Mouse (Mus musculus) lung, postnatal 0 days (tissue): ENCODE data around the gene Eya2.

Source experiments
- CTCF ChIP-seq: IDR thresholded peaks from 2 replicates; pipeline ENCODE4 v1.5.1; 2016; ENCODE audit warnings: antibody characterized with exemption, mild to moderate bottlenecking
- EP300 ChIP-seq: IDR thresholded peaks from 2 replicates; pipeline ENCODE4 v1.6.1; 2016; ENCODE audit warnings: antibody characterized with exemption, mild to moderate bottlenecking, control low read depth

DNA sequence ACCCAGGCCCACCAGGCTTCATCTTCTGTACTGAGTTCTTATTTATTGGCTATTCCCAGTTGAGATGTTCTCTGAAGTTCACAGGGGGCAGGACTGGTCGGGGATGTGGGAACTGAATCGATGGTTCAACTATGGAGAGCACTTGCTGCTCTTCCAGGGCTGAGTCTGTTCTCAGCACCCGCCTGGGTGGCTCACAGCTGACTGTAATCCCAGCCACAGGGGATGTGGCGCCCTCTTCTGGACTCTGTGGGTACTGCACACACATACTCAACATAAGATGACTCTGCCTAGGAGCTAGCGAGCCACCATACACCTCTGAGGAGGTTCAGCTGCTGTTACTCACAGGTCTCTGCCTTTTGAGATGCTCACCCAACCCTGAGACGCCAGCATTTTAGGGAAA is 121.9 kb downstream of the Eya2 start:
- peak; percentile 60 for TF ChIP-seq CTCF
- no peak for TF ChIP-seq EP300
